Mouse (Mus musculus) embryonic fibroblast, embryonic 13.5 days (primary cell): ENCODE measurements around the gene Cobl.

Source experiments
- CTCF ChIP-seq: IDR thresholded peaks from 2 replicates; pipeline ENCODE4 v1.5.1; 2011; ENCODE audit warnings: mild to moderate bottlenecking, control low read depth, low read length, moderate library complexity, borderline replicate concordance; ENCODE audit not compliant: insufficient read depth
- POLR2A ChIP-seq: IDR thresholded peaks from 2 replicates; pipeline ENCODE4 v1.6.1; 2011; ENCODE audit warnings: low read depth, mild to moderate bottlenecking, control low read depth, low read length, moderate library complexity

DNA sequence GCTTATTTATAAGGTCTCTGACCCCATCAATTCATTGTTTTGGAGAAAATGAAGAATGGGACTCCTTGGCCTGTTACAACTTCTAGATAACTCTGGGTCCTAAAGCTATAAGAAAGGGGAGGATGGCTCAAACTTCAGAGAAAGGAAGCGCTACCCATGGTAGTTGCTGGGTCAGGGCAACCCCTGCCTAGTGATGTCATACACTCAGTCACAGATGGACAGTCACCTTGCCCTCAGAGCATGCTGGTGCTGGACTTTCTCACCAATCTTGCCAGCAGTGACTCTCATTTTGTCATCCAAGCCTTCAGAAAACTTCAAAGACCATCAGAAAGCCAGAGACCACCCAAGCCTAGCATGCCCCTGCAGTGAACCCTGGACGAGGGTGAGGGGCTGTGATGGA lies 32.8 kb downstream of the Cobl start:
- TF ChIP-seq CTCF (no peak), POLR2A (no peak)
